Mouse (Mus musculus) ZHBTc4 (cell line): ENCODE measurements at regions not wholly inside any gene's neighbourhood (a gene's known extent, or its start where the extent isn't known, plus 50 kb on each side); places are given as distances from the start of the nearest gene placed in this dataset.

ENCODE experiments used
- DNase-seq: peaks from one replicate; pipeline ENCODE4 v3.0.0-alpha.2; 2011; ENCODE audit warnings: low read depth, low spot score

DNA sequence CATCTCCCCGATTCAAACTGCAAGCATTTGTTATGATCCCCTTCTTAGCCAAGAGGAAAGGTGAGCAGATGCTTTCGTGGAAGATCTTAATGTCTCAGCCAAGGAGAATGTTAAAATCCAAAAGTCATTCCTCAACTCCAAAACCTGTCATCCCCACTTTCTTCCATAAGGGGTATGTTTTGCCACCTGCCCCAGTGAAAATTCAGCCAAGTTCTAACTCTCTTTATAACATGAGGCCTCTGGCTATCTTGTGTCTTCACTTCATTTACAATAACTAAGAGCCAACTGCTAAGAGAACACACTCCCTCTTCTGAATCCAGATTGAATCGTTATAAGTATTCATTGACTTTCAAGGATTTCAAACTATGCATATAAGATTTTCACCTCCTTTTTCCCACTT lies 246.7 kb upstream of the Adam34 start:
- no peak for DNase-seq

- no peak for DNase-seq
Observed at GRCm38 (mm10) chr8:43949224-43950021, 239.6 kb upstream of the Adam34 start.

GRCm38 (mm10) chr8:43948807-43949206 lies 239.0 kb upstream of the Adam34 start:
- no peak for DNase-seq

GRCm38 (mm10) chr8:43931727-43932126 lies 221.9 kb upstream of the Adam34 start:
- DNase-seq = peak; percentile 14

DNA sequence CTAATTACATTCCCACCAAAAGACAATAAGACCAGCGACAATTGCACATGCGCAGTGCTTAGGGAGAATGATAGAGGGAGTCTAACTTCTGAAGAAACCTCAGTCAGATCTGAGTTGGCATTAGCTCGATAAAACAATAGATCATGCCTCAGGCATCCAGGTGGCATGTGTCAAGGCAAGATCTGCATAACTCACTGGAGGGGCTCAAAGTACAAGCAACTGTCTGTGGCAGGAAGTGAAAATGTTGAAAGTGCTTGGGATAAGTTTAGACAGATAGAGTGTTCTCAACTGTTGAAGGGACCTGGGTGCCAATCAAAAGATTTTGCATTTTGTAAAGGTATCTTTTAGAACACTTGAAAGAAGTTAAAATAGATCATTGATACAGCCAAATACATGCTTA lies 213.1 kb upstream of the Adam34 start:
- no peak for DNase-seq

DNA sequence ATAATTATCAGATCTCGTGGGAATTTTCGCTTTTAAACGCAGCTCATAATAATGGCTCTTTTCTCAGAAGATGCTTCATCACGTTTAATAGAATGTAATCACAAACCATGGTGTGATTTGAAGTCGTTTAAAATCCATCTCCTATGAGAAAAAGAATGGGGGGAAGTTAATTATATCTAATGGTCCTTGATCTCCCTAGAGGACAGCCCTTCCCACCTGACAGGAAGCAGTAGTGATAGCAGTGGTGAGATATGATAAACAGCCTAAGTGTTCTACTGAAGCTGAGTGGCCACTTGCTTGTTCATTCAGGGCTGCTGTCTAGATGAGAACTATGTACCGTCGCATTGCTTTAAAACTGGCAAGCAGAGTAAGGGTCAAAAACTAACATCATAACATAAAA lies 211.4 kb upstream of the Adam34 start:
- no peak for DNase-seq

DNA sequence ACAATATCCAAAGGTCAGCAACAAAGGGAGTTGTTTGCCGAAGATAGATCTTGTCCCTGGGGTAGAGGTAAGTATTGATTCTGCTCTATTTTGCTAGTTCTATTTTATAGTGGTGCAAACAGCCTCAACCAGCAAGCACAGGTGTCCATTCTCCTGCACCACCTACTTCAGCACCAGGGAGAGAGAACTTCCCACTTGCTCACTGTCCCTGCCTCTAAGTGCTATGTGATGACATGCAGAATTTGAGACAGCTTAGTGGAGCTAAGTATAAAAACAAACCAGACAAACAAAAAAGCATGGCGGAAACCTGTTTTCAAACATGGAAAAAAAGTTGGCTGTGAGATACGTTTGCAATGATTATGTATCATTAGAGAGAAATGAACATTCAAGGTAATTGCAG lies 196.3 kb upstream of the Adam34 start:
- DNase-seq = peak; percentile 11

DNA sequence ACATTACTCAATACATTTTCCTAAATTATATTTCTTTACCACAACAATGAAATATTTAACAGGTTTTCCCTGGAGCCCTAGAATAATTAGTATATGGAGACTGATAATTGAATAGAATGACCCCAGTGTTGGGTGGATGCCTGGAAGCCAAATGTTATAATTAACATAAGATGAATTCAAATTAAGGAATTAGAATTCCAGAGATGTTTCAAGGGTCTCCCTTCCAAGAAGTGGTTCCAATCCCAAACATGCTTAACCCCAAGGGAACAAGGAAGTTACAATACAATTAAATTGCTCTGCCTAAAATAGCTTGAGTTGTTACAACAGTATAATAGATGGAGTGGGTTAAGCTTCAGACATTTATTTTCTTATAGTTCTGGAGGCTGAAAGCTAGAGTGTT lies 185.3 kb upstream of the Adam34 start:
- no peak for DNase-seq

- DNase-seq = no peak
Observed at GRCm38 (mm10) chr8:43853820-43854590, 144.2 kb upstream of the Adam34 start.
